Mouse (Mus musculus): ENCODE data around the gene A630076J17Rik.
A peak's percentile ranks its signal among the peaks of the same experiment; 100 is the strongest.

Gene A630076J17Rik

GRCm38 (mm10) chr3:107229822-107230221, 592 bp upstream of the A630076J17Rik start:
- DNase-seq (ENCODE audit: low spot score in 2 of 2): no peak

GRCm38 (mm10) chr3:107231202-107231601, 788 bp downstream of the A630076J17Rik start:
- DNase-seq (ENCODE audit: low spot score in 2 of 2): no peak

- DNase-seq (ENCODE audit: low spot score in 2 of 2): peak; percentile 79 to 82
Observed at GRCm38 (mm10) chr3:107233351-107233813, 3.0 kb downstream of the A630076J17Rik start.

DNA sequence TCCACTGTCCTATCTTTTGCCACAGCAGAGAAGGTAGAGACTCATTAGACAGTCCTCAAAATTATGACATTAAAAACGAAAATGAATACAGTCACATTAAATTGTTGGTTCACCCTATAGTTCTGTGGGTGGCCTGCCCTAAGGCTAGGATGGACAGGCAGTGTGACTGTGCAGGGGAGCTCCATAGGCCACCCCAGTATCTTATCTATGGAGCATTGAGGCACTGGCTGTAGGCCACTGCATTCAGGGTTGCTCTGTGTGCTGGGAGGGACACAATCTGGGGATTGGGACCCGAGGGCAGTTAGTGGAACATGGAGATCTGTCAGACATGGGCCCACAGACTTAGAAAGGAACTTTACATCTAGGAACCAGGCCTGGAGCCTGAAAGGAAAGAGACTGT, 3.5 kb downstream of the A630076J17Rik start:
- no peak for DNase-seq (ENCODE audit: low spot score in 2 of 2)

DNA sequence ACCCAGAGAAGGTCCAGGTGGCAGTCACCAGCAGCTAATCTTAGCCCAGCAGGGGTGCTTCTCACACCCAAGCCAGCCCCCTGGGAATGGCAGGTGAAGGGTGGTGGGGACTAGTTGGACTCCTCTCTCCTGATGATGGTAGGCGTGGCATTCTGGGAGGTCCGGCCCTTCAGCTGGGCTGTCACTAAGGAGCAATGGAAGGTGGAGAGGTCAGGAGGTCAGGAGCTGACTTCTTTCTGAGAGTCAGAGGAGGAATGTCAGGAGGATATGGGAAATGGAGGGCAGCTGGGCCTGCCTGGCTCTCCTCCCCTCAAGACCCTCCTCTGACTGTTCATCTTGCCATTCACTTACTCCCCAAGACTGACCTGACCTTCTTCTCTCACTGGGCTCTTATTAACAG, 7.6 kb downstream of the A630076J17Rik start:
- no peak for DNase-seq (ENCODE audit: low spot score in 2 of 2)

GRCm38 (mm10) chr3:107238471-107238980, 8.1 kb downstream of the A630076J17Rik start:
- DNase-seq (ENCODE audit: low spot score in 2 of 2): no peak

DNA sequence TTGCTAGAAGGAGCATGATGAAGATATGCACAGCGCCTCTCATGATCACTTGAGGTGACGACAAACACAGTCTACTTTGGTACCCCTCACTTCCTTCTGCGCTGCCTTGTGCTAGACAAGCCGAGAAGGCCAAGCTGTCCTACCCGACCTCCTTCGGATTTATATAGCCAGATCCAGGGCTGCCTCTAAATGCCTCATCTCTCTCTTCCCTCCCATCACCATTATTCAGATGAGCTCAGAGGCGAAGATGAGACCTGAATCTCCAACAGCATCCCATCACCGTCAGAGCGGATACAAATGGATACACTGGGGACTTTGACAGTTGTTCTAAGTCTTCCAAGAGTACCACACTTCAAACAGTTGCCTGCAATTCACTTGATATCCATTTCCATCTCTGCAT, 9.2 kb downstream of the A630076J17Rik start, which contains the start of gene Prok1:
Gene Prok1 (minus strand): TSS at position 101 of the 400 bp plus-strand sequence.
- DNase-seq (ENCODE audit: low spot score in 2 of 2): no peak

DNA sequence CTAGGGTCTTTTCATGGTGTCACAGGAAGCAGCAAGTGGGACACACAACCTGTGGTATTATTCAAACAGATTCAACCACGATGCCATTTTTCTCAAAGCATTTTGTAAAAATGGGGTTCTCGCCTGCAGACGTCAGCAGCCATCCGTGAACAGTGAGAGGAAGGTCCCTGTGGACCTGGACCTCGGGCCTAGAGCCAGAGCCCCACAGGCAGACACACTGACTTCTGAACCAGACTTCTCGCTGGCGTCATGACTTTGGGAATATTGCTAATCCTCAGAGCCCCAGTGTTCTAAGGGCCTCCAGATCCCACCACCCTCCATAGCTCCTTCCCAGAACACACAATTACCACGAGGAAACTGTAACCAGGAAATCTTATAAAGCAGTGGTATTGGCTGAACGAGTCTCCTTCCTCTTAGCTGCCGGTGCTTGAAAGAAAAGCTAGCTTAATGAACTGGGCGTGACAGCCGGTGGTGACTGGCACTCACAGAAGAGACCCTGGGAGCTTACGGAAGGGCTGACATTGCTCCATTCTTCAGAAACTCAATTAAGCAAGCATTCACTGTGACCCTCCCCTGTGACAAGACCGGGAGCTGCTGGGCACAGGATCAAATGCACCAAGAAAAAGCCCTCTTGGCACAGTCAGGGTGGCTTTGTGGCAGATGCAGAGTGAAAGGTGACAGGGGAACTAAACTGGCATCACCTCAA, 11.1 kb downstream of the A630076J17Rik start:
- DNase-seq (ENCODE audit: low spot score in 2 of 2): no peak

DNA sequence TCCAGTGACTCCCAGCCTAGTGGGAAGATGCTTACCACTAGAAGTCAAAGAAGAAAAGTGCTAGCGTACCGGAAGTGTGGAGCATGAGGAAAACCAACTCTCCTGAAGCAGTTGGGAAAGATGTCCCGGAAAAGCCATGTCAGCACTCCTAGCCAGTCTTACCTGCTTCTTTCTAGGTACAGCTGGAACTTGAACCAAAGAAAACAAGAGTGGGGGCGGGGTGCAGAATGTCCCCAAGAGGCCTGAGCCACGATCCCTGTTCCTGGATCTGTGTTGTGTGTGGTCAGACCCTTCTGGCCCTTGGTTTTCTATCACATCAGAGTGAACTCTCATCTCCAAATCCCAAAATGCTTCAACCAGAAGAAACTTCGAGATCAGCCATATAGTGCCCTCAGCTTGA, 16.5 kb downstream of the A630076J17Rik start:
- DNase-seq (ENCODE audit: low spot score in 2 of 2): no peak

DNA sequence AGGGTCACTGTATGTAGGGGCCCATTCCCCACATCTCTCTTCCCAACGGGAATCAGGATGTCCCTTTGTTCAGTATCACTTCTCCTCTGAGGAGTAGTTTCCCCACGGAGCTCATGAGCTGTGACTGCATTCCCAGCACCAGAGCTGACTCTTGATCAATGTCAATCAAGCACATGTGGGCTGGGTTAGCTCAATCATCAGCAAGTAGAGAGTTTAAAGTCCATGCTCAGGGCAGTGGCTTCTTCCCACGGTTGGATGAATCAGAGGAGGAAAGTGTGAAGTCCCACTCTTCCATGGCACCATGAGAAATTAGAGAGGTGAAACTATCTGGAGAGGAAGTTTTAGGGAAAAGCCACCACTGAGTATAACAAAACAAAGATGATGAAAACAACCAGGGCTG, 18.6 kb downstream of the A630076J17Rik start:
- DNase-seq (ENCODE audit: low spot score in 2 of 2): no peak

- no peak for DNase-seq (ENCODE audit: low spot score in 2 of 2)
Observed at GRCm38 (mm10) chr3:107250320-107250719, 19.9 kb downstream of the A630076J17Rik start.

GRCm38 (mm10) chr3:107252035-107252434, 21.6 kb downstream of the A630076J17Rik start:
- no peak for DNase-seq (ENCODE audit: low spot score in 2 of 2)

DNA sequence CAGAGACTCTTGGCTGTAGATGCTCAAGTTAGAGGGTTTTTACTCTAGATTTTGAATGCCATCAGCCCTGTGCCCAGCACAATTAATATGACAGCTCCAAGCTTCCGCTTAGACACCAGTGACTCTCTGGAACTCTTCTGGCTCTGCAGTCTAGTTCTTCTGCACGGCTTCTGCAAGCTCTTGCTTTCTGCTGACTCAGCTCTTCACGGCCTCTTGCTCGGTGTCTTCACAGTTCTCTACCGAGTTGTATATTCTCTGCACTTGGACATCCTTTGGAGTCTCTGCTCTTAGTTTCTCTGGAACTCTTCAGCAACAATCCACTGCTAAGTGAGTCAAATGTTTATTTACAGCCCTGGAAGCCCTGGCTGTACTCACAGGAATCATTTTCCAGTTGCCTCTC, 23.5 kb downstream of the A630076J17Rik start:
- DNase-seq (ENCODE audit: low spot score in 2 of 2): no peak

- DNase-seq (ENCODE audit: low spot score in 2 of 2): no peak
Observed at GRCm38 (mm10) chr3:107255992-107256391, 25.6 kb downstream of the A630076J17Rik start.

DNA sequence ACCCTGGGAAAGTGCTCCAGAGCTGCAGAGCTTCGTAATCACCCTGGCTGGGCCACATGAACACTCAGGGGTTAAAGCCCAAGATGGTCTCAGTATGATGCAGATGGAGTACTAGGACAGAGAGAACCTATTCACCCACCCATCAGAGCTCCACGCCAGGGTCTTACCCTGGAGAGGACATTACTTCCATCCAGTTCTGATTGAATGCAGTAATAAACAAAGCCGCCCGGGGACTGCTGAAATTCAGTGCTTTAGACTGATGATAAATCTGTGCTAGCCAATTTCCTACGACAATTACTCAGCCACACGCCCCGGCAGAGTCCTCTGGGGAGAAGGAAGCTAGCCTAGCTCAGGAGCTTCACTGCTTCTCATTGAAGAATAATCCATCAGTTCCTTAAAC, 26.3 kb downstream of the A630076J17Rik start:
- no peak for DNase-seq (ENCODE audit: low spot score in 2 of 2)

- DNase-seq (ENCODE audit: low spot score in 2 of 2): no peak
Observed at GRCm38 (mm10) chr3:107257924-107258323, 27.5 kb downstream of the A630076J17Rik start.

GRCm38 (mm10) chr3:107260956-107261850, 30.8 kb downstream of the A630076J17Rik start:
- no peak for DNase-seq (ENCODE audit: low spot score in 2 of 2)

DNA sequence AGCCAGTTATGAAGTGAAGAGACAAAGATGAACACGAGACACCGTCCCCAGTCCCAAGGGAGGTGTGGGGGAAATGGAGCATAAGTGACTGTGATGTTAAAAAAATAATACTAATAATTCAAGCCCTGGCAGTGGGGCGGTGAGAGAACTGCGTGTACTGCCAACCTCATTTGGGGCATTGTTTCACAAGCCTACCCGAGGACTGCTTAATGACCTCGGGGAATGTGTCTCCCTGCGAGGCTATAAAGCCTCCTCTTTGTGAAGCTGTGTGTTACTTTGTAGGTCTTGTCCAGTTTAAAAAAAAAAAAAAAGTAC, 31.4 kb downstream of the A630076J17Rik start:
- peak in 1 of 2 experiments; percentile 10 for DNase-seq (ENCODE audit: low spot score in 2 of 2)

DNA sequence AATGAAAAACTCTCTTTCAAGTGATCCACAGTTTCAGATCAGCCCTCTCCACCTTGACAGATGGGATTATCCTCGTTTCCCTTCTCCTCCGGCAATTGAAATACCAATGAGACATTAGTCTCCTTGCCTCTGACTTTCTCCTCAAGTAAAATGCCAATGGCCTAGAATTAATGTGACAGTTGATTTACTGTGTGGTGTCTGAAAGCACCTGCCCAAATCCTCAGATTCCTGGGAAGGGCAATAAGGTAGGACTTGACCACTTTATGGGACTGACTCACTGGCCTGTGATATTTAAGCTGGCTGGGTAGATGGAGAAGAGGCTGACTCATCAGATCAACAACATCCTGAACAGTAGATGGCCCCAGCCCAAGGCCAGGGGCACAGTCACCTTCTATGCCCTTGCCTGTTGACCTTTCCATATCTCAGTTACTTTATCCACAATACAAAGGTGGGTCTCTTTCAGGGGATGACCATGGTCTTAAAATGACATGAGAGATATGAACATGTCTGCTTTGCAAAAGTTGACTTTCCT, 36.5 kb downstream of the A630076J17Rik start:
- no peak for DNase-seq (ENCODE audit: low spot score in 2 of 2)

DNA sequence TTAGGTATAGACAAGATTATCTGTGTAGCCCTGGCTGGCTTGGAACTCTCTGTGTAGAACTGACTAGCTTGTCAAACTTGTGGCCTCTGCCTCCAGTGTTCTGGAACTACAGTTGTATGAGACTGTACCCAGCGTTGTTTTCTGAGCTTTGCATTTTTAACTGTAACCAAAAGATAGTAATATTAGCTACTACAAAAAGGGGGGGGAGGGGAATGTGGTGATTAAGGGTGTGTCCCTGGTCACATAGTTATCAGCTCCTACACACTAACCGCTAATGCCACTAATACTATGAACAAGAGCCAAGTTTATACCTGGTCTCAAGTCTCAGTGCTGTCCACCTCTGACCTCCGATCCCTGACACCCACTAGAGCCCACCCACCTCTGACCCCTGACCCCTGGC, 42.0 kb downstream of the A630076J17Rik start:
- no peak for DNase-seq (ENCODE audit: low spot score in 2 of 2)

GRCm38 (mm10) chr3:107273820-107274219, 43.4 kb downstream of the A630076J17Rik start:
- DNase-seq (ENCODE audit: low spot score in 2 of 2): peak; percentile 55 to 68

DNA sequence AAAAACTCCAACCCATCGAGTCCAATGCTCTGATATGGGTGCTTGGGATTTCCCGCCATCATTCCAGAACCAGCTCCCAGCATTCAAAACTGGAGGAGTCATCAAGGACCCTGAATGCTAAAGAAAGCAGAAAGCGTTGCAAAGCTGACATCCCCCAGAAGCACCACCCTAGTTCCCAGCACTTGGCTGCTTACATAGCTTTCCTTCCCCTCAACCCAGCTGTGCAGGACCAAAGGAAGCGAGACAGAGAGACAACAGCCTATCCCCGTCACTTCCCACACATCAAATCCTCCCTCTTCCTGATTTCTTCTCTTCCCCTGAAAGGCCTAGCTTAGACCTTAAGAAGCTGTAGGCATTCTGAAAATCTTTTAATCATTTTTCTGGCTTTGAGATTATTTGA, 44.9 kb downstream of the A630076J17Rik start:
- DNase-seq (ENCODE audit: low spot score in 2 of 2): no peak
